ENCODE assay signal across 8 mouse cellular contexts in the genomic region with DNA sequence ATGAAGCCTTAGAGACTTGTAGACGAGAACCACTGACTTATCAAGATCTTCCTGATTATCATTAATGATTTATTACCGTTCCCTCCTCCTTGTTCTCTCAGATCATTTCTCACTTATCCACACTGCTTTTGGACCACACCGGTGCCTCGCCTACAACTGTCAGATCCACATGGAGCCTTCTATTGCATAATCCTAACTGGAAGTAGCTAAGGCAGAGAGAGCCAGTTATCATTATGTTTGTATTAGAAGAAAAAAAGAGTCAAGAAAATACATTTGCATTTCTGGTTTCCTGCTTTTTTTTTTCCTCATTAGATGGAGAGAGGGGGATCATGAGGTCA.
DNase-seq lines count a peak whose midpoint lies in the region; ATAC-seq and TF ChIP-seq lines count a peak whose summit lies in the region.
"Had no signal": no experiment of that assay in that cellular context is flagged by ENCODE, and none has a peak within 500 bp of the region (broad histone marks: within the 10 kb centered on the region; RNA-seq: fewer than 3 reads in every experiment).

No protein-coding gene starts in this region.

- intact Hi-C loops in left cerebral cortex, adult 2 months (cut with DNase I), result loop anchor here (2.0 to 5.0 kb wide), 4 partner anchors 79 to 1089 kb away; no protein-coding TSS in a partner anchor

- no peak overlapping the region for H3K27ac ChIP-seq in limb, embryonic 13.5 days
- H3K27ac ChIP-seq in limb, embryonic 10.5 days, result no peak overlapping the region
- H3K27ac ChIP-seq in forebrain, postnatal 0 days (ENCODE audit: low read depth, low read length), result no peak overlapping the region
- no peak overlapping the region for H3K27ac ChIP-seq in hindbrain, embryonic 15.5 days (replicated peaks)
- no peak overlapping the region for H3K27ac ChIP-seq in midbrain, embryonic 16.5 days (ENCODE audit: low read length)
- no peak overlapping the region for H3K27ac ChIP-seq in left cerebral cortex, adult 2 months
- H3K27ac ChIP-seq: liver, embryonic 14.5 days had no signal

- ATAC-seq in limb, embryonic 13.5 days (ENCODE audit: low FRiP score, low read depth), result 0 out of 2 replicates have a peak, but pooled peaks have one; percentile 19
- peak; percentile 34; the same call in 1 of the 2 replicates for ATAC-seq in forebrain, postnatal 0 days
- peak; percentile 69; the same call in 1 of the 2 replicates for ATAC-seq in hindbrain, embryonic 15.5 days (ENCODE audit: low FRiP score, low read depth)
- peak; percentile 71 for ATAC-seq in midbrain, embryonic 16.5 days

- 47% methylated on average over 4 of the region's 4 CpGs for WGBS in limb, embryonic 13.5 days
- WGBS in limb, embryonic 10.5 days, result 60% methylated on average over 4 of the region's 4 CpGs
- WGBS in forebrain, postnatal 0 days, result 35% methylated on average over 4 of the region's 4 CpGs
- WGBS in hindbrain, embryonic 15.5 days, result 36% methylated on average over 4 of the region's 4 CpGs
- 44% methylated on average over 4 of the region's 4 CpGs for WGBS in midbrain, embryonic 16.5 days

- no peak overlapping the region for H3K4me3 ChIP-seq in limb, embryonic 13.5 days
- H3K4me3 ChIP-seq in limb, embryonic 10.5 days, result no peak overlapping the region
- no peak overlapping the region for H3K4me3 ChIP-seq in forebrain, postnatal 0 days (ENCODE audit: low read depth, low read length)
- H3K4me3 ChIP-seq in hindbrain, embryonic 15.5 days, result no peak overlapping the region
- H3K4me3 ChIP-seq in midbrain, embryonic 16.5 days (ENCODE audit: low read depth, low read length), result no peak overlapping the region
- no peak overlapping the region for H3K4me3 ChIP-seq in left cerebral cortex, adult 2 months

- no peak for DNase-seq in limb, embryonic 10.5 days (ENCODE audit: low spot score)
- DNase-seq in forebrain, postnatal 0 days, result no peak
- no peak for DNase-seq in left cerebral cortex, adult 2 months (ENCODE audit: extremely low spot score in 1 of 2, low spot score in 2 of 2)
- no peak for DNase-seq in ovary, adult 18-20 months (ENCODE audit: low spot score)

- no peak overlapping the region for H3K9ac ChIP-seq in limb, embryonic 13.5 days
- H3K9ac ChIP-seq in forebrain, postnatal 0 days, result no peak overlapping the region
- H3K9ac ChIP-seq in hindbrain, embryonic 15.5 days, result no peak overlapping the region
- no peak overlapping the region for H3K9ac ChIP-seq in midbrain, embryonic 16.5 days (ENCODE audit: low read depth, low read length)
- H3K9ac ChIP-seq: liver, embryonic 14.5 days had no signal

- H3K36me3 ChIP-seq in limb, embryonic 13.5 days, result no peaks in the 10 kb centered on the region
- H3K36me3 ChIP-seq in limb, embryonic 10.5 days, result no peaks in the 10 kb centered on the region
- H3K36me3 ChIP-seq in forebrain, postnatal 0 days (ENCODE audit: insufficient read depth), result no peaks in the 10 kb centered on the region
- H3K36me3 ChIP-seq in hindbrain, embryonic 15.5 days, result no peaks in the 10 kb centered on the region
- no peaks in the 10 kb centered on the region for H3K36me3 ChIP-seq in midbrain, embryonic 16.5 days (ENCODE audit: control insufficient read depth, insufficient read depth, low read length)

- no peaks in the 10 kb centered on the region for H3K9me3 ChIP-seq in limb, embryonic 13.5 days
- no peaks in the 10 kb centered on the region for H3K9me3 ChIP-seq in limb, embryonic 10.5 days (replicated peaks)
- H3K9me3 ChIP-seq in forebrain, postnatal 0 days (ENCODE audit: low read length), result no peaks in the 10 kb centered on the region
- H3K9me3 ChIP-seq in hindbrain, embryonic 15.5 days, result no peaks in the 10 kb centered on the region
- no peaks in the 10 kb centered on the region for H3K9me3 ChIP-seq in midbrain, embryonic 16.5 days (replicated peaks; ENCODE audit: control insufficient read depth, low read length, poor library complexity, severe bottlenecking)

- no peak for TF ChIP-seq CTCF in forebrain, postnatal 0 days (IDR thresholded peaks at IDR 0.05; ENCODE audit: low read depth)
- no peak for TF ChIP-seq CTCF in left cerebral cortex, adult 2 months (IDR thresholded peaks at IDR 0.05)

- H3K4me2 ChIP-seq in limb, embryonic 13.5 days (replicated peaks), result peak overlapping the region; percentile 52; the same call in 1 of the 2 replicates
- peak overlapping the region; percentile 21; the same call in 1 of the 2 replicates for H3K4me2 ChIP-seq in forebrain, postnatal 0 days (ENCODE audit: low read depth)
- peak overlapping the region; percentile 42 for H3K4me2 ChIP-seq in hindbrain, embryonic 15.5 days
- peak overlapping the region; percentile 37 for H3K4me2 ChIP-seq in midbrain, embryonic 16.5 days (ENCODE audit: low read length)

- no peaks in the 10 kb centered on the region for H3K4me1 ChIP-seq in limb, embryonic 13.5 days
- 0 out of 2 replicates have a peak, but pooled peaks cover 5% of the 10 kb centered on the region for H3K4me1 ChIP-seq in limb, embryonic 10.5 days
- 0 out of 2 replicates have a peak, but pooled peaks cover 3% of the 10 kb centered on the region for H3K4me1 ChIP-seq in forebrain, postnatal 0 days (ENCODE audit: insufficient read depth)
- peaks cover 3% of the 10 kb centered on the region; the same call in 1 of the 2 replicates for H3K4me1 ChIP-seq in hindbrain, embryonic 15.5 days (replicated peaks)
- peaks cover 5% of the 10 kb centered on the region for H3K4me1 ChIP-seq in midbrain, embryonic 16.5 days (ENCODE audit: control insufficient read depth, insufficient read depth, low read length)

- no peaks in the 10 kb centered on the region for H3K27me3 ChIP-seq in limb, embryonic 13.5 days
- H3K27me3 ChIP-seq in limb, embryonic 10.5 days (ENCODE audit: low read depth, poor library complexity, severe bottlenecking), result no peaks in the 10 kb centered on the region
- H3K27me3 ChIP-seq in forebrain, postnatal 0 days (ENCODE audit: insufficient read depth, low read length), result no peaks in the 10 kb centered on the region
- no peaks in the 10 kb centered on the region for H3K27me3 ChIP-seq in hindbrain, embryonic 15.5 days
- no peaks in the 10 kb centered on the region for H3K27me3 ChIP-seq in midbrain, embryonic 16.5 days (ENCODE audit: control insufficient read depth, insufficient read depth, low read depth, low read length)

Comparison
In these comparisons a context has a peak if more than half of its experiments do, and no peak if none do; other contexts are left out.
1. ATAC-seq: peak in every context shown above with its lines; median percentile 71 in midbrain, embryonic 16.5 days; 69 in hindbrain, embryonic 15.5 days; 34 in forebrain, postnatal 0 days; 19 in limb, embryonic 13.5 days.